Mouse (Mus musculus) neutrophil, adult 65 days (primary cell): ENCODE data around the gene Atp11b. TPM values are rescaled to one million over a fixed set of nuclear protein-coding genes. Genes with fewer than 3 reads are reported as not detected.

Experiments used
- total RNA-seq: library from RNA; stranded (reverse); gene quantifications from 2 replicates; pipeline ENCODE4 v1.2.4, GENCODE M21; 2023

Atp11b gene
- 284 and 361 TPM in 2 replicates for total RNA-seq

DNA sequence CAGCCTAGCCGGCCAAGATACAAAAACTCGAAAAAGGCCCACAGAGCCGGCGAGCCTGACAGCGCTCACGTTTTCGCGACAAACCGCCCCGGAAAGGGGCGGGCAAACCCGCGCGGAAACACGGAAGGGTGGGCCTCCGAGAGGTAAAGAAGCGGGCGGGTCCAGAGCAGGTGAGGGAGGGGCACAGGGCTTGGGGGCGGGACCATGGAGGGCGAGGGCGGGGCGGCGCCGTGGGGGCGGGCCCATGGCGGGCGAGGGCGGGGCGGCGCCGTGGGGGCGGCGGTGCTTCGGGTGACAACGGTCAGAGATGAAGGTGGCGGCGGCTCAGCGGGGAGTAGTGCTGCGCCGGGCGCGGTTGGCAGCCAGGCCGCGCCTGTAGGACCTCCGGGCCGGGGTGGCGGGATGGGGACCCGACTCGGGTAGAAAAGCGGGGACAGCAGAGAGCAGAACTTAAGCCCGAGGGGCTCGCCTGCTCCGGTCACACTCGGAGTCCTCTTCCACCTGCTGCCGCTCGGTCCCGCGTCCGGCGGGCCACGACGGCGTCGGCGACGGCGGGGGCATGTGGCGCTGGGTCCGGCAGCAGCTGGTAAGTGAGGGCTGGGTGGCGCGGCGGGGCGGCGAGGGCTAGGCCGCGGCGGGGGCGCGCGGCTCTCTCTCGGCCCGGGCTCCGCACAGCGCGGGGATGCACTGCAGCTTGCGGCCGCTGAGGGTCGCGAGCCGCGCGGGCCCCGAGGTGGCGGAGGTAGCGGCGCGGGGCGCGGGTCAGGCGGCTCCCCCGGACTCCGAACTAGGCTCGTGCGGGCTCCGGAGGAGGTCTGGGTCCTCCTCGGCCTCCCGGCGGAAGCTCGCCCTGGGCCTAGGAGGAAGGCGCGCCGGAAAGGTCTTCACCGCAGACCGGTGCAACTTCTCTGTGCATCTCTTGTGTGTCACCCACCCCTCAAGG lies at the start of gene Atp11b:
Atp11b (plus strand) TSS at position 282 of the 943 bp plus-strand sequence.

Other genes with a start within 250 kb of the Atp11b start
- 46.3 and 49.9 TPM in 2 replicates for gene Dcun1d1, start 183.3 kb downstream of the Atp11b start, total RNA-seq
- gene Mccc1, start 246.6 kb downstream of the Atp11b start, total RNA-seq = 3.3 and 5.1 TPM in 2 replicates